Mouse (Mus musculus) heart, embryonic 11.5 days (tissue): Measurements from ENCODE around the gene Ciapin1. TPM values are rescaled to one million over a fixed set of nuclear protein-coding genes. Genes with fewer than 3 reads are reported as not detected.

Experiments used
- ATAC-seq: fragments of 200-750 bp; cut with Nextera tagmentation; replicated peaks from 2 replicates; pipeline ENCODE4 v1.8.0; 2017; ENCODE audit warnings: moderate library complexity; ENCODE audit not compliant: insufficient number of reproducible peaks, low FRiP score, low TSS enrichment
- H3K27ac ChIP-seq: fragments of 300-500 bp; sonication (generic); 2 replicates; pipeline ENCODE4 v1.5.1; 2014; ENCODE audit warnings: mild to moderate bottlenecking, low read depth, low read length
- H3K27me3 ChIP-seq: fragments of 300-500 bp; sonication (generic); 2 replicates; pipeline ENCODE4 v1.6.1; 2014; ENCODE audit warnings: mild to moderate bottlenecking, low read length, mixed read lengths; ENCODE audit not compliant: control insufficient read depth, insufficient read depth
- H3K36me3 ChIP-seq: fragments of 300-500 bp; sonication (generic); 2 replicates; pipeline ENCODE4 v1.6.1; 2014; ENCODE audit warnings: mild to moderate bottlenecking, low read length, moderate library complexity, mixed read lengths; ENCODE audit not compliant: control insufficient read depth, insufficient read depth
- H3K4me1 ChIP-seq: fragments of 300-500 bp; sonication (generic); 2 replicates; pipeline ENCODE4 v1.6.1; 2014; ENCODE audit warnings: low read length; ENCODE audit not compliant: control insufficient read depth, insufficient read depth
- H3K4me2 ChIP-seq: fragments of 300-500 bp; sonication (generic); 2 replicates; pipeline ENCODE4 v1.6.1; 2014; ENCODE audit warnings: mild to moderate bottlenecking, moderate library complexity
- H3K4me3 ChIP-seq: fragments of 300-500 bp; sonication (generic); 2 replicates; pipeline ENCODE4 v1.5.1; 2014; ENCODE audit warnings: low read depth, low read length
- H3K9ac ChIP-seq: fragments of 300-500 bp; sonication (generic); 2 replicates; pipeline ENCODE4 v1.6.1; 2014; ENCODE audit warnings: mild to moderate bottlenecking, low read depth, low read length, moderate library complexity
- H3K9me3 ChIP-seq: fragments of 300-500 bp; sonication (generic); replicated peaks from 2 replicates; pipeline ENCODE4 v1.6.1; 2016; ENCODE audit warnings: low read length; ENCODE audit not compliant: control insufficient read depth
- WGBS: fragments of 180-500 bp; shearing (Covaris S2); extraction: QIAGEN DNeasy Blood & Tissue Kit; methylation state at CpG from one replicate; pipeline ENCODE4 v1.1.7; 2014; ENCODE audit not compliant: insufficient replicate concordance; 5-methylcytosine and 5-hydroxymethylcytosine counted together
- polyA plus RNA-seq: library from polyadenylated mRNA; unstranded; fragments of >200 nt; fragmentation: Nextera tagmentation; extraction: Ambion mirVana; gene quantifications from 2 replicates; pipeline ENCODE4 v1.2.1, GENCODE M21; 2014

Gene Ciapin1
- polyA plus RNA-seq, 1 experiment from 2014 or later, result 97.0 TPM

DNA sequence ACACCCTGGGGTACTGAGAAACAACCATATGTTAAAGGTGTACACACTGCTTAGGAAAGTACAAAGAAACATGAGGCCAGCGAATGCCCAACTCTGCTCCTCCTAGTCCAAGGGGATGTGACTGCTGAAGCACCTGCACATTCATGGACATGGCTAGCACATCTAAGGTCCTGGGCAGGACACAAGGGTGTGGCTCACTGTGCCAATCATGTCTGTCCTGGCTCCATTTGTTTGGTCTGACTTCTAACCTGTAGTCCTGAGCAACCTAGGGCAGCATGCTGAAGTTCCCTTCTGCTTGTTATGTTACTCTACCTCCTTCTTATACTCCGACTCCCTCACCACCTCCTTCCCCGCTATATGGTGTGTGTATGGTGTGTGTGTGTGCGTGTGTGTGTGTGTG, 43.8 kb downstream of the Ciapin1 start:
- ATAC-seq, result no peak
- no peaks in the 10 kb centered on the region for H3K4me1 ChIP-seq
- no peak overlapping the region for H3K9ac ChIP-seq
- no peak overlapping the region for H3K27ac ChIP-seq
- H3K27me3 ChIP-seq, result no peaks in the 10 kb centered on the region
- H3K4me3 ChIP-seq, result no peak overlapping the region
- 81% methylated on average over 4 of the region's 4 CpGs for WGBS
- no peaks in the 10 kb centered on the region for H3K9me3 ChIP-seq
- H3K4me2 ChIP-seq, result no peak overlapping the region
- no peaks in the 10 kb centered on the region for H3K36me3 ChIP-seq

DNA sequence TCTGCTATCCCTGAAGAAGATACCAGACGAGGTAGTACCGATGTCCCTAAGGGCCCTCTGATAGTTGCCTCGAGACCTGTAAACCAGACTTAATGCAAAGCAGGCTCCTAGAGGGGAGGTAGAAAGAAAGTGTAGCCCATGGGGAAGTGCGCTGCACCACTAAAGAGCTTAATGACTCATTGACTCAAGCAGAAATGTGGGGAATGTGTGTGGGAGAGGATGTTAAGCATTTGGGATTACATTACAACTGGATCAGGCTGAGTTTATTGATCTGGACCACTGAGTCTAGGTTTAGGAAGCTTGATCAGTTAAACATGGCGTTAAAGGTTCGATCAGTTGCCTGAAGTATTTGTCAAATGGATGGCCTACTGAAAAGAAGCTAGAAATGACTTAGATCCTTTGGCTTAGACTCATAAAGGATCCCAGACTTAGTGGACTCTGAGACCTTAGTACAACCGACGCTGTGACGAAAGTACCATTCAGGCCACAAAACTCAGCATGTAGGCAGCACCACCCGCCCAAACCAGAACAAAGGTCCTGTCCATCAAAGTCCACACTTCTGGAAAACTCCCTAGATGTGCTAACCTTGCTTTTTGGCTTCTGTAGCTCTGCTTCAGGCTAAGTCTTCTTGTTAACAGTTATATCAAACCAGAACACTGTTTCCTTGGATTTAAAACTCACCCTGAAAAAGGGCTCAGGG, 48.8 kb downstream of the Ciapin1 start:
- H3K4me1 ChIP-seq, result no peaks in the 10 kb centered on the region; the same call in 1 of the 2 replicates
- 75% methylated on average over 10 of the region's 10 CpGs for WGBS
- no peak overlapping the region for H3K4me2 ChIP-seq
- H3K9ac ChIP-seq, result no peak overlapping the region
- no peaks in the 10 kb centered on the region for H3K27me3 ChIP-seq
- no peak for ATAC-seq
- H3K27ac ChIP-seq, result no peak overlapping the region
- no peak overlapping the region for H3K4me3 ChIP-seq
- no peaks in the 10 kb centered on the region for H3K9me3 ChIP-seq
- H3K36me3 ChIP-seq, result no peaks in the 10 kb centered on the region

DNA sequence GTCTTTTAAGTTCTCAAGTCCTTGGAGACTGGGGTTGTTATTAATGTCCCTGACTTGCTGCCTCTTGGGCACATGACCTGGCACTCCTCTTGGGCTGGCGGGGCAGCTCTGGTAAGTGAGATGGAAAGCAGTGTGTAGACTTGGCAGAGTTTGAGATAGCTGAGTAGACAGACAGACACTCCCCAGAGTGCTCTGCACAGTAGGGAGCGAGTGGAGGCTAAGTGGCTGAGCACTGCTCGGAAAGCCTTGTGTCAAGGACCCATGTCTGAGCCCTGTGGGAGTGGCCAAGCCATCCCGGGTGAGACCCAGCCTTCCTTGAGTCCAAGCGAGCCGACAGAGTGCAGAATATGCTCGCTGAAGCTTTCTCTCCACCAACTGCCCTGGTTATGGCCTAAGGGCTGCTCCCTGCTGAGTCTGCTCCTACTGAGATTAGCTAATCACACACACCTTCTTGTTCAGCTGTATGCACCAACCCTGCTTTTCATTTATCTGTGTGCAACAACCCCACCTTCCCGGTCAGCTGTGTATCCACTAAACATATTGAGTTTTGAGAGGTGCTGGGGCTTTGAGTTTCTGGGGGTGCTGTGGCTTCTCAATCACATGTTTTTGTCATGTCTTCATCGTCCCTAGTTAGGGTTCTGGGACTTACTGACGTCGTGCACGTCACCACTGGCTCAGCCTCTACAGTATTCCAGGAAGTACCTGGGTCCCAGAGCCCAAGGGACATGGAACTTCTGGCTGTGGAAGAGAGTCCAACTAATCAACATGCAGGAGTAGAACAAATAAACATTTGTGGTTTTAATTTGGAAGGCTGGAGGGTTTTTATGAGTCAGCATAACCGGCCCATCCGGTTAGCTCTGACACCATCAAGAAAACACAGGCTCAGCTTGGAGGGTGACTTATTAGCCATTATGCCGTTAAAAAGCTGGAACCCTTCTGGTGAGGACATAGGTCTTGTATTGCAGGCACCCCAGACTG, 50.3 kb downstream of the Ciapin1 start:
- H3K27ac ChIP-seq, result peak overlapping the region; percentile 58
- H3K9ac ChIP-seq, result no peak overlapping the region
- no peaks in the 10 kb centered on the region for H3K27me3 ChIP-seq
- H3K9me3 ChIP-seq, result no peaks in the 10 kb centered on the region
- no peak overlapping the region for H3K4me2 ChIP-seq
- WGBS, result 60% methylated on average over 15 of the region's 15 CpGs
- ATAC-seq, result peak; percentile 82
- peaks cover 6% of the 10 kb centered on the region; the same call in 1 of the 2 replicates for H3K4me1 ChIP-seq
- H3K4me3 ChIP-seq, result no peak overlapping the region
- H3K36me3 ChIP-seq, result no peaks in the 10 kb centered on the region

DNA sequence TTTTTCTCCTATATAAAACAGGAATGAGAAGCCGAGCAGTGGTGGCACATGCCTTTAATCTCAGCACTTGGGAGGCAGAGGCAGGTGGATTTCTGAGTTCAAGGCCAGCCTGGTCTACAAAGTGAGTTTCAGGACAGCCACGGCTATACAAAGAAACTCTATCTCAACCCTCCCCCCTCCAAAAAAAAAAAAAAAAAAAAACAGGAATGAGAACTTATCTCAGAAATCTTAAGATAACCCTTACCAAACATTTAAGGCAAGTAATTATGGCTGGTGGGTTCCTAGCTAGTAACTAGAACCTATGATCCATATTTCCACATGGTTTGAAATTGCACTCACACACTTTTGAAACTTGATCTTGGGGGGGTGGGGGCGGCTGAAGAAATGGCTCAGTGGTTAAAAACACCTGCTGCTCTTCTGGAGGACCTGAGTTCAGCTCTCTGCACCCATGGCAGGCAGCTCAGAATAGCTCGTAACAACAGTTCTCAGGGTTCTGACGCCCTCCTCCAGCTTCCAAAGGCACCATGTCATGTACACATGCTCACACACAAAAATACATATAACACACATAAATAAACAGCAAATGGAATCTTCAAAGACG, 52.1 kb downstream of the Ciapin1 start:
- Histone ChIP-seq H3K27ac (no peak overlapping the region), H3K4me1 (peaks cover 16% of the 10 kb centered on the region), H3K9me3 (no peaks in the 10 kb centered on the region), H3K9ac (no peak overlapping the region), H3K27me3 (no peaks in the 10 kb centered on the region), H3K4me3 (no peak overlapping the region), H3K4me2 (no peak overlapping the region), H3K36me3 (no peaks in the 10 kb centered on the region)
- ATAC-seq, result no peak
- 66% methylated on average over 6 of the region's 6 CpGs for WGBS

DNA sequence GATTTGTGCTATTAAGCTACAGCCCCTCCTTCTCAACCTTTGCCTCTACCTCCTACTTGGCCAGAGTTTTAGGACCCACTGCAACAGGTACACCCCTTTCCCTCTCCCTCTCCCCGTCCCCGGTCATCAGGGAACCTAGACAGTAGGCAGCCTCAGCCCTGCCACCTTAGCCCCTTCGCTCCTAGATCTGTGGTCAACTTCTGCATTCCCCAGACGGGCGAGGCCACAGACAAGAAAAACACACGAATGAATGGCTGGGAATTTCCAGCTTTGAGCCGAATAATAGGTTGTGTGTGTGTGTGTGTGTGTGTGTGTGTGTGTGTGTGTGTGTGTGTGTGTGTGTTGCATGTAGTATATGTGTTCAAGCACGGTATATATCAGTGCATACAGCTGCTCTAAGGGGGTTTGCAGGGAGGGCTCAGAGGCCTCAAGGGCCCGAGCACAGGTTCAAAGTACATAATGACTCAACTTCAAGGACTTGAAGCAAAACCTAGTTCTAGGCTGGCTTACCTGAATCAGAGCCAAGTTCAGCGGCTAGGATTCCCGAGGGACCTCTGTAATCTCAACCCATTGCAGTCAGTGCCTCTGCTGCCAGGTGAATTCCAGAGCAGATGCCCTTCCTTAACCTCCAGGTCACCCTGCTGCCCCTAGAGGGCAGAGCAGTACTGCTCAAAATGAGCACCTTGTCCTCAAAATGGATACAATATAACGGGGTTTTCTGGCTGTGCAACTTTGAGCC, 52.7 kb downstream of the Ciapin1 start:
- Histone ChIP-seq H3K4me1 (peaks cover 19% of the 10 kb centered on the region), H3K27ac (no peak overlapping the region), H3K4me2 (no peak overlapping the region), H3K36me3 (no peaks in the 10 kb centered on the region), H3K9ac (no peak overlapping the region), H3K27me3 (no peaks in the 10 kb centered on the region), H3K4me3 (no peak overlapping the region), H3K9me3 (no peaks in the 10 kb centered on the region)
- 56% methylated on average over 12 of the region's 12 CpGs for WGBS
- no peak for ATAC-seq

DNA sequence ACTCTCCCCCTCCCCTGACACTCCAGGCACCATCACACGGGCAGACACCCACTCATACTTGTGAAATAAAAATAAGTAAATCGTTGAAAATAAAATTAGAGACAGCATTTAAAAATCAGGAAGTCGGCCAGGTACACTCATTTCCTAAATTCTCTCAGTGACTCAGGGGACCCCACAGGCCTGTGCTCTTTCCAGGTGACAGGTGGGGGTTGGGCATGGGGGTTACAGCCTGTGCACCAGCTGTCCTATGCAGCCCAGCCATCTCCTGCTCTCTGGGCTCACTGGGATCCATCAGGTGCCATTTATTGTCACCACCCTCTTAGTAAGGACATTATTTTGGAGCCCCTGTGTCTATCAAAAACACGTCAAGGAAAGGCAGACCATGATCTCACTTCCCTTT, 54.3 kb downstream of the Ciapin1 start:
- H3K27ac ChIP-seq, result no peak overlapping the region
- no peak for ATAC-seq
- 54% methylated on average over 4 of the region's 4 CpGs for WGBS

DNA sequence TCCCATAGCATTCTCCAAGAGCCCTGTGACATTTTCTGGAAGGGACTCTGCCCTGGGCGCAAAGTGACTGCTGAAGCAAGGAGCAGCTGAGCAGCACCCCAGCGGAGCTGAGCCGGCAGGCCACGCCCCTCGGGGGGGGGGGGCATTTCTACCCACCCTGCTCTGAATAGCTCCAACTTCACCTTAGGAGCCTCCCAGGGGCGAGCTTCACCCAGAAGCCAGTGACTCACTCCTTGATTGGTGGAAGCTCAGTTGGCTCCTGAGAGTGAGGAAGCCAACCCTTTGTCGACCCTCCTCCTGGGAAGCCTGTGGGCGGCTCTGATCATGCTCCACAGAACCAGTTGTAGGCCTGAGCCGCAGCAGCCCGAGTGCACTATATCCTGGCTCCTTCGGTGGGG, 56.3 kb downstream of the Ciapin1 start:
- Histone ChIP-seq H3K9me3 (no peaks in the 10 kb centered on the region), H3K9ac (no peak overlapping the region), H3K36me3 (no peaks in the 10 kb centered on the region), H3K4me1 (peaks cover 33% of the 10 kb centered on the region), H3K27me3 (no peaks in the 10 kb centered on the region), H3K4me3 (no peak overlapping the region; the same call in 1 of the 2 replicates), H3K27ac (no peak overlapping the region), H3K4me2 (peak overlapping the region; percentile 30)
- WGBS, result 11% methylated on average over 9 of the region's 11 CpGs
- ATAC-seq, result no peak; the same call in 1 of the 2 replicates

More for the DNA sequence above, 54.3 kb downstream of the Ciapin1 start:
- no peaks in the 10 kb centered on the region for H3K36me3 ChIP-seq
- H3K9me3 ChIP-seq, result no peaks in the 10 kb centered on the region
- H3K9ac ChIP-seq, result no peak overlapping the region
- peaks cover 20% of the 10 kb centered on the region for H3K4me1 ChIP-seq
- H3K4me2 ChIP-seq, result no peak overlapping the region
- H3K4me3 ChIP-seq, result no peak overlapping the region
- no peaks in the 10 kb centered on the region for H3K27me3 ChIP-seq
